ENCODE assay signal across 8 mouse cellular contexts in genomic region chr14:88469361-88469760, GRCm38 (mm10). TPM values are rescaled to one million over a fixed set of nuclear protein-coding genes. Genes with fewer than 3 reads are reported as not detected.
DNase-seq lines count a peak whose midpoint lies in the region; ATAC-seq and TF ChIP-seq lines count a peak whose summit lies in the region.

No protein-coding gene starts in this region.

- H3K4me2 ChIP-seq in neural tube, embryonic 13.5 days, result peak overlapping the region; percentile 96

- H3K9ac ChIP-seq in neural tube, embryonic 13.5 days, result peak overlapping the region; percentile 67

- no peak for TF ChIP-seq CTCF in thymus, adult 2 months (IDR thresholded peaks at IDR 0.05; ENCODE audit: borderline replicate concordance, control insufficient read depth, extremely low read depth, insufficient read depth, low read length, poor library complexity)

- ATAC-seq in frontal cortex, adult (ENCODE audit: low TSS enrichment), result peak; percentile 42
- peak; percentile 76 for ATAC-seq in neural tube, embryonic 13.5 days (ENCODE audit: low read depth)

- WGBS in neural tube, embryonic 13.5 days, result 1% methylated on average over 18 of the region's 18 CpGs
- WGBS in thymus, adult 2 months, result 6% methylated on average over 18 of the region's 18 CpGs

- H3K9me3 ChIP-seq in neural tube, embryonic 13.5 days, result no peaks in the 10 kb centered on the region

- H3K4me1 ChIP-seq in neural tube, embryonic 13.5 days (replicated peaks), result peaks cover 20% of the 10 kb centered on the region
- H3K4me1 ChIP-seq in thymus, adult 2 months (replicated peaks; ENCODE audit: control insufficient read depth, insufficient read depth, low read length), result no peaks in the 10 kb centered on the region

- no peak for DNase-seq in frontal cortex, postnatal 14 days (ENCODE audit: low spot score in 2 of 2)
- peak; percentile 8 for DNase-seq in ovary, postnatal 36 days (ENCODE audit: low spot score)
- no peak for DNase-seq in ovary, postnatal 10 days (ENCODE audit: low spot score)
- peak; percentile 45 to 49 for DNase-seq in layer of hippocampus, postnatal 36 days
- no peak for DNase-seq in thymus, adult 2 months
- no peak for DNase-seq in kidney, postnatal 25 days

- H3K36me3 ChIP-seq in neural tube, embryonic 13.5 days, result no peaks in the 10 kb centered on the region
- no peaks in the 10 kb centered on the region for H3K36me3 ChIP-seq in thymus, adult 2 months (ENCODE audit: control insufficient read depth, insufficient read depth, low read length)

- H3K4me3 ChIP-seq in neural tube, embryonic 13.5 days, result peak overlapping the region; percentile 52
- H3K4me3 ChIP-seq in thymus, adult 2 months (ENCODE audit: control insufficient read depth, insufficient read depth, low read length), result no peak overlapping the region

- TF ChIP-seq POLR2A in thymus, adult 2 months (IDR thresholded peaks at IDR 0.05; ENCODE audit: control insufficient read depth, extremely low read depth, insufficient read depth, low read length, poor library complexity), result no peak

- peaks cover 13% of the 10 kb centered on the region for H3K27me3 ChIP-seq in neural tube, embryonic 13.5 days
- no peaks in the 10 kb centered on the region for H3K27me3 ChIP-seq in thymus, adult 2 months (ENCODE audit: control insufficient read depth, insufficient read depth, low read length)

- H3K27ac ChIP-seq in neural tube, embryonic 13.5 days (replicated peaks), result no peak overlapping the region
- H3K27ac ChIP-seq in thymus, adult 2 months (ENCODE audit: control insufficient read depth, insufficient read depth, low read length), result no peak overlapping the region

RNA-seq across cellular contexts. Expression of gene Pcdh20, which starts 1.8 kb away (rescaled TPM):
- total RNA-seq in layer of hippocampus, postnatal 36 days (2021), result 100 to 1,000 TPM; 147 to 150 TPM
- polyA plus RNA-seq in neural tube, embryonic 13.5 days (2015; fragmentation: Nextera tagmentation; extraction: Ambion mirVana), result 1.8 and 2.0 TPM in 2 replicates
- 0.09 and 0.15 TPM in 2 replicates for polyA plus RNA-seq in thymus, adult 2 months (2012; rRNA removed)

Comparison
In these comparisons a context has a peak if more than half of its experiments do, and no peak if none do; other contexts are left out.
1. DNase-seq: peak in ovary, postnatal 36 days (single experiment) and layer of hippocampus, postnatal 36 days (2 of 2); none in frontal cortex, postnatal 14 days (0 of 2), ovary, postnatal 10 days (single experiment), thymus, adult 2 months (single experiment) and kidney, postnatal 25 days (0 of 2).